Mouse (Mus musculus) kidney, postnatal 14 days (tissue): ENCODE data around the gene Lsamp.

Source experiments
- DNase-seq: peaks from one replicate; pipeline ENCODE4 v3.0.0; 2022; ENCODE audit warnings: mixed read lengths

The Lsamp gene

GRCm38 (mm10) chr16:39984205-39984634 lies at the start of gene Lsamp:
Lsamp (plus strand) TSS chr16:39984361.
- peak; percentile 51 for DNase-seq

- DNase-seq: no peak
Measured at GRCm38 (mm10) chr16:39957686-39958085, 26.5 kb upstream of the Lsamp start.

- DNase-seq: no peak
Measured at GRCm38 (mm10) chr16:39972712-39973111, 11.4 kb upstream of the Lsamp start.

GRCm38 (mm10) chr16:39984635-39985291 lies 602 bp downstream of the Lsamp start:
- no peak for DNase-seq

GRCm38 (mm10) chr16:39988466-39988865 lies 4.3 kb downstream of the Lsamp start:
- DNase-seq: no peak

- no peak for DNase-seq
Measured at GRCm38 (mm10) chr16:39994821-39995220, 10.7 kb downstream of the Lsamp start.

- DNase-seq: no peak
Measured at GRCm38 (mm10) chr16:40008800-40009199, 24.6 kb downstream of the Lsamp start.

- DNase-seq: no peak
Measured at GRCm38 (mm10) chr16:40011106-40011505, 26.9 kb downstream of the Lsamp start.

GRCm38 (mm10) chr16:40022611-40023010 lies 38.5 kb downstream of the Lsamp start:
- DNase-seq: no peak

- DNase-seq: no peak
Measured at GRCm38 (mm10) chr16:40036719-40037118, 52.6 kb downstream of the Lsamp start.

- DNase-seq: no peak
Measured at GRCm38 (mm10) chr16:40059546-40059945, 75.4 kb downstream of the Lsamp start.

- DNase-seq: no peak
Measured at GRCm38 (mm10) chr16:40059968-40060367, 75.8 kb downstream of the Lsamp start.

GRCm38 (mm10) chr16:40060491-40060890 lies 76.3 kb downstream of the Lsamp start:
- no peak for DNase-seq

- peak; percentile 16 for DNase-seq
Measured at GRCm38 (mm10) chr16:40075556-40075955, 91.4 kb downstream of the Lsamp start.

GRCm38 (mm10) chr16:40080224-40080623 lies 96.1 kb downstream of the Lsamp start:
- no peak for DNase-seq

- DNase-seq: no peak
Measured at GRCm38 (mm10) chr16:40104329-40104728, 120.2 kb downstream of the Lsamp start.

- DNase-seq: no peak
Measured at GRCm38 (mm10) chr16:40182918-40183317, 198.8 kb downstream of the Lsamp start.

- DNase-seq: no peak
Measured at GRCm38 (mm10) chr16:40187987-40188590, 203.9 kb downstream of the Lsamp start.

GRCm38 (mm10) chr16:40194401-40194800 lies 210.2 kb downstream of the Lsamp start:
- no peak for DNase-seq

GRCm38 (mm10) chr16:40194839-40195238 lies 210.7 kb downstream of the Lsamp start:
- DNase-seq: no peak

GRCm38 (mm10) chr16:40228627-40229026 lies 244.5 kb downstream of the Lsamp start:
- no peak for DNase-seq

GRCm38 (mm10) chr16:40233066-40233465 lies 248.9 kb downstream of the Lsamp start:
- DNase-seq: no peak

- DNase-seq: no peak
Measured at GRCm38 (mm10) chr16:40234151-40234895, 250.2 kb downstream of the Lsamp start.

GRCm38 (mm10) chr16:40271859-40272258 lies 287.7 kb downstream of the Lsamp start:
- DNase-seq: peak; percentile 2
